Mouse (Mus musculus) testis, postnatal 10 days (tissue): ENCODE results near the gene Fam189b.
"Not testable (repeated sequence)": the region's sequence is repeated elsewhere in the genome, so short reads cannot be mapped to it uniquely, and the experiment has no call there.

Experiments
- DNase-seq: peaks from one replicate; pipeline ENCODE4 v3.0.0; 2021; ENCODE audit warnings: low spot score

The Fam189b gene

DNA sequence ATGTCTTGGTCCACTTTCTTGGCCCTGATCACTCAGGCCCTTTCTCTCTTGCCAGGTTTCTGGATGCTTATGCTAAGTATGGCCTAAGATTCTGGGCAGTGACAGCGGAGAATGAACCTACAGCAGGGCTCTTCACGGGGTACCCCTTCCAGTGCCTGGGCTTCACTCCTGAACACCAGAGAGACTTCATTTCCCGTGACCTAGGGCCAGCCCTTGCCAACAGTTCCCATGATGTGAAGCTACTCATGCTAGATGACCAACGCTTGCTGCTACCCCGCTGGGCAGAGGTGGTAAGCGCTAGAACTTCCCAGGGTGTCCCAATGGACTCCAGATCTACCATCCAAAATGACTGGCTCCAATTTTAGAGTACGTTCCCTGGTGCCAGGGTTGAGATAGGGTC is 23.1 kb downstream of the Fam189b start:
- DNase-seq, result no peak

DNA sequence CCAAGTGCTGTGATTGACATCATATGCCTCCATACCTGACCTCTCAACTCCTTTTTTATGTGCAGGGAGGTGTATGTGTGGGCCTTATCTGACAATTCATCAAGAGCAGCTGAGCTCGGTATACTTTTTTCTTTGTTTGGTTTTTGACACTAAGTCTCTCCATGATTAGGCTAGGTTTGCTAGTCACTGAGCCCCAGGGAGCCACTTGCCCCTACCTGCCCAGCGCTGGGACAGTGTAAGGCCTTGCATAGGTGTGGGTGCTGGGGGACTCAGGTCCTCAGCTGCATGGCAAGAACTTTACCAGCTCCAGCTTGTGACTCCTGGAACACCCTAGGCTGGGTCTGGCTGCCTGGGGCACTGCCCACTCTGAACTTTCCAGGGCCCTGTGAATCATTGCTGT is 23.8 kb downstream of the Fam189b start:
- DNase-seq, result no peak

DNA sequence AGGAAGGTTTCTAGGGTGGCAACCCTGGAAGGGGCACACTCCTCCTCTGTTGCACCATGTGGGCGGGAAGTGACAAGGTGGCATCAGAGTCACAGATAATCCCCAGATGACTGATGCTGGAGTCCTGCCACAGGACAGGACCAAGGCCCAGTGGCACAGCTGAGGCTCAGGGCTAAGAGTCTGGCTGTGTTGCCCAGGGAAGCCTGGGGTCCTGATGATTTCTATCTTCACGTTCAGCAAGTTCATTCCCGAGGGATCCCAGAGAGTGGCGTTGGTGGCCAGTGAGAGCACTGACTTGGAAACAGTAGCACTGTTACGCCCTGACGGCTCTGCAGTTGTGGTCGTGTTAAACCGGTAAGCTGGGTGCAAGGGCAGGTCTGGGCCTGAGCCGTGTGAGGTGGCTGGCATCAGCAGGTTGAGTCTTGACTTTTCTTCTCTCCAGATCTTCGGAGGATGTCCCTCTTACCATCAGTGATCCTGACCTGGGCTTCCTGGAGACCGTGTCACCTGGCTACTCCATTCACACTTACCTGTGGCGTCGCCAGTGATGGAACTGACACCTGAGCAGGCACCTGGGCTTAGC is 25.2 kb downstream of the Fam189b start:
- no peak for DNase-seq

DNA sequence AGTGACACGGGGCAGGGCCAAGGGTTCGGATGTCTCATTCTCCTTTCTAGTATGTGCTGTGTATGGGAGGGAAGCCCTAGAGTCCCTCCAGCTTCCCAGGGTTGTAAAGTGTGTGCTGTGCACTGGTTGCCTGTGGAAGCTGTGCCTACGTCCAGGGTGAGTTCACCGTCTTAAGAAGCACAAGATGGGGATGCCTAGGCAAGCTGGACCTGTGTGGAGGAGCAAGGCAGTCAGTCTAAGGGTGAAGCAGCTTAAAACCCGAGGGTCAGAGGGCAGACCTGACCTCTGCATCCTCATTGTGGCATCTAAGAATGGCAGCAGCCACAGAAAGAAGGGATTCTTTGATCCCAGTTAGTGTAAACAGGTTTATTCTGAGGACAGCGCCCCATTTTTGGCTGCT is 25.8 kb downstream of the Fam189b start:
- DNase-seq, result no peak

DNA sequence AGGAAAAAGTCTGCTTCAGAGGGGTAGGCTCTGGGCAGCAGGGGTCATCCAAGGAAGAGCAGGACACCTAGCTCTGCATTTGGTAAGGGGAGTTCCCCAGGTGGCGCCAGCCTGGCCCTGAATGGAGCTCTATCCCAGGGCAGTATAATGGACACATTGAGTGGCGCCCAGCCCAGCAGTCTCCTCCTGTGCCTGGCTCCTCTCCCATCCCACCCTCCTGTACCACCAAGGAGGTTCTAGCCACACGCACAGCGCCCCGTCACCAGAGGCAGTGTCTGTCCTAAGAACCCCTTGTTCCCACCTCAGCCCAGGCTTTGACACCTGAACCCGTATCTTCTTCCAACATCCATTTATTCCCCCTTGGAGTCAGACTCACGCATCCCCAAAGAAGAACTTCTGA is 26.8 kb downstream of the Fam189b start:
- DNase-seq, result peak; percentile 42

DNA sequence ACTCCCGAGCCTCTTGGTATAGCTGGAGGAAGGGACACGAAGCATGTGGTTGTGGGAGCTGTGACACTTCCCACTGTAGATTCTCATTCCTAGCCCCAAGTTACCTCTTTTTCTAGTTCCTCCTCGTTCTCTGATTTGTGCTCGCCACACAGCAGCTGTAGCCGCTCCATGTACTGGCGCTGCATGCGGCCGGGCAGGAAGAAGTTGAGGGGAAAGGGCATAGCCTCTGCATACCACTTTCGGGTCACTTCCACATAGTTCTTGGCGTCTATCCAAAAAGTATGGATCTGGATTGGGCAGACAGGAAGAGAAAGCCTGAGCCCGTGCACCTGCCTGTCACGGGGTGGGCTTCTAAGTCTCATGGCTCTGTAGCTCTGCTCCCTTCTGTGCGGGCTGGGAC is 27.2 kb downstream of the Fam189b start:
- no peak for DNase-seq

DNA sequence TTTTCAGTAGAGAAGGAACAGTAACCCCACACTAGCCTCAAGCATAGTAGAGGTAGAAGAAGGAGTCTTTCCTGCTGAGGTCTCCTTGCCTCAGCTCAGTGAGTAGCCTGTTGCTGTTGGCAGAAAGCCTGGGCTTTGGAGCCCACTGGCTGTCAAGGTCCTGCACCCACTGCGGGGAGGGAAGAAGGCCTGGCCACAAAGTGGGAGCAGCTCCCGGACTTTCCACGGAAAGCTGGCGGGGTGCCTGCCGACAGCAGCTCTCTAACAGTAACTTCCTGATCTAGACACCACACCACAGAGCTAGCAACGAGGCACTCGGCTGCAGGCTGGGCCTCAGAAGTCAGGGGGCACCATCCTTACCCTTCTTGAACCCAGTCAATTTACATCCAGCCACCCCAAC is 27.8 kb downstream of the Fam189b start:
- no peak for DNase-seq

DNA sequence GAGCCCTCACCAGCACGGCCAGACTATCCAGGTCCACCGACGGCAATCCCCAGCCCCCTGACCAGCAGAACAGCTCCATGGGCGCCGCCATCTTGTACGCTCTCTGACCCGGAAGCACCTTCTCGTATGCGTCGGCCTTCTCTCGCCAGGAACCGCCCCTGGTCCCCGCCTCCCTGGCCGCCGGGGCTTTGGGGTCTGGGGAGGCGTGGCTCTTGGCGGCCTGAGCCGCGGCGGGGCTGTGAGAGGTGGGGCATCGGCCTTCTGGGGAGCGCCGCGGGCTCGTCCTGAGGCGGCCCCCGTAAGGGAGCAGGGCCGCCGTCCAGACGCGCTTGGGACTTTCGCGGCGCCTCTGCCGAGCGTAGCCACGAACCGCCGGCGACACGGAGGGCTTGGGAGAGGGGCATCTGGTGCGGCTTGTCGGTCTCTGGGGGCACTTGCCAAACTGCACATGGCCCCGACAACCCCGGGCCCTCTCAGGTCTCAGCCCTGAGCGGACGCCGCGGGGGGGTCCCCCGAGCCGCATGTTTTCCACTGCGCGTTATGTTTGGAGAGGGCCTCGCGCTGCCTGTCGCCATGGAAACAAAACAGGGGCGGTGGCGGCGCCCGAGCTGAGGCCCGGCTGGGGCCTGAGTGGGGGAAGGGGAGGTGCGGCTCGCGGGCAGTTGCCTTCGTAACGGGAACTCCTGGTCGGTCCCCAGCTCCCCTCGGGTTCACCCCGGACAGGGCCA is 31.0 kb downstream of the Fam189b start:
- DNase-seq, result peak; percentile 95

DNA sequence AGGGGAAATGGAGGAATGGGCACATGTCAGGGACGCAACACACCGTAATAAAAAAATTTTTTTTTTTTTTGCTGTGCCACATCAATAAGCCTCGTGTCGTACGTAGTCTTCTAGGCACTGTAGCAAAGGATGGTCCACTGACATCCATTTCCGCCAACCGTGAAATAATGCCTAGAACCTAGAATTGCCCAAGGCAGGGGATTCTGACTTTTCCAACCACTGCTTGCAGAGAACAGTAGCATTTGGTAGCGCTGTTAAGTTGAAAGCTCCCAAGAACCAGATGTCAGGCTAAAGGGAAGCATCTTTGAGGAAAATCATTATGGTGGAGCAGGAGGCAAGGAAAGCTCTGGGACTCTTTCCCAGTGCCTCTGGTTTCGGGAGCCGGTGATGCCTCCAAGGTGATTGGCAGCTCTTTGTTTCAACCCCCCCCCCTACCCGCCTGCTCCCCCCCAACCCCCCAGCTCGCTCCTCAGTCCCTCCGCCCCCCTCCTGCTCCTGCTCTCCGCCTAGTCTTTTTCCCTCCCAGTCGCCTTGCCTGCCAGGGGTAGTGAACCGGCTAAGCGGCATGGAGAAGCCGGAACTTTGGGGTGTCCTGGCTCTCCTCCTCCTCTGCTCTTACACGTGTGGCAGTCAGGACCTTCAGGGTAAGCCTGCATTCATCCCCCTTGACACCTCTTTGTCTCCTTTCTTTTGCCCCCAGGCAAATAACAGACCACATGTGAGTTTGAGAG is 31.9 kb downstream of the Fam189b start, which contains the start of gene Thbs3:
Thbs3 (plus strand) TSS at position 500 of the 731 bp plus-strand sequence.
- peak; percentile 66 for DNase-seq

DNA sequence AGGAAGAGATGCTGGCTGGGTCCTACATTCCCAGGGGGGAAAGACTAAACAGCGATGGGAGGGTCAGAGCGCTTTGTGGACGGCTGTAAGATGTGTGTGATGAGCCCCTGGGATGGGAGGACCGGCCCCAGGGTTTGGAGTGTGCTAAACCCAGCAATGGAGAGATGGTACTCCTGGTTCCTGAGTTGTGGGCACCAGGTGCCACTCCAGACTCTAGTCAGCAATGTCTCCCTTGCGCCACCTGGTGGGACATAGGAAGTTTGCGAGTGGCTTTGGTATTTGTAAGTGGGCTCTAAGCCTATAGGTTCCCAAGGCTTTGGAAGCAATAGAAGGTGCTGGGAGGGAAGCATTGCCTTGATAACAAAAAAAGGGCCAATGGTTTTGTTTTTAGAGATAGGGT is 32.9 kb downstream of the Fam189b start:
- DNase-seq, result peak; percentile 88

DNA sequence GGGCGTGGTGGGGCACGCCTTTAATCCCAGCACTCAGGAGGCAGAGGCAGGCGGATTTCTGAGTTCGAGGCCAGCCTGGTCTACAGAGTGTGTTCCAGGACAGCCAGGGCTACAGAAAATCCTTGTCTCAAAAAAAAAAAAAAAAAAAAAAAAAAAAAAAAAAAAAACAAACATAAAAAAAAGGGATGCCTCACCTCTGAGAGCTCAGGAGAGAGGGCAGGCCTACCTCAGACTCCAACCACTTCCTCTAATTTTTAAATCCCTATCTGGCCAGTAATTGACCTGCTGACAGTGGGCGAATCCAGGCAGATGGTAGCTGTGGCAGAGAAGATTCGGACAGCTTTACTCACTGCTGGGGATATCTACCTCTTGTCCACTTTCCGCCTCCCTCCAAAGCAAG is 33.5 kb downstream of the Fam189b start:
- DNase-seq, result not testable (repeated sequence)

DNA sequence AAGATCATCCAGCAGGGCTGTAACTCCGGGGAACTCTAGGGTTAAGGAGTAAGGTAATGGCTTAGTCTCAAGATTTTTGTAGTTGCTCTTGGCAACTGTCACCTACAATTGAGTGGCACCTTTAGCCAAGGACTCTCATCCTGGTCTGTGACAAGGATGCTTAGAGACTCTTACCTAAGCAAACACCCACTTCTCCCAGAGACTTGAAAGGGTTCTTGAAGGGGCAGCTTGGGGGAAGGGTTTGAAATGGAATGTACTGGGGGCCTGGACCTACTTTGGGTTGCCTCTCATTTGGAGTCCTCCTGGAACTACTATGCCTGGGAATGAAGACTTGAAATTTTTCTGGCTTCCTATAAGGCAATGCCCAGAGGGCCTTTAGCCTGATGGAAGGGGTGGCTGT is 35.3 kb downstream of the Fam189b start:
- DNase-seq, result no peak

DNA sequence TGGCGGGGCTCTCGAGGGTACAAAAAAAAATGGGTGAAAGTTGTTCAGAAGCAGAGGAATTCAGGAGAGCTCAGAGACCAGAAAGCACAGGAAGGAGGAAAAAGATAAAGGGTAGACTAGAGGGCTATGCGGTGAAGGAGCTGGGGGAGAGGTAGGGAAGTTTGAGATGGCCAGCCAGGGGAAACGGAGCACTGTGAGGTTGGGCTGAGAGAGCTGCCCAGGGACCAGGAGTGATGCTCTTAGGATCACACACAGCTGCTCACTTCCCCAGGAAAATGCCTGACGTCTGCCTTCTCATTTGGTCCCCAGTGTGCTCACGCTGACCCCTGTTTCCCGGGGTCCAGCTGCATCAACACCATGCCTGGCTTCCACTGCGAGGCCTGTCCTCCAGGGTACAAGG is 36.6 kb downstream of the Fam189b start:
- DNase-seq, result no peak

DNA sequence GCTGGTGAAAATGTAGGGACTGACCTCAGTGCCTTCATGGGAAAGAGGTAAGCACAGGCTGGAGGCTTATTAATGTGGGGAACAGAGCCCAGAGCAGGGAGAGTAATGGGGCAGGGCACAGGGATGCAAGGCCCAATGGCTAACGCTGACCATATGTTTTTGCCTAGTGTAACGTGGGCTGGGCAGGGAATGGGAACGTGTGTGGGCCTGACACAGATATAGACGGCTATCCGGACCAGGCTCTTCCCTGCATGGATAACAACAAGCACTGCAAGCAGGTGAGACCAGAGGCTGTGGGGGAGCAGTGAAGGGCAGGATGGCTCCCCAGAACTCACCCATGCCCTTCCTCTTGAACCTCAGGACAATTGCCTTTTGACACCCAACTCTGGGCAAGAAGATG is 38.2 kb downstream of the Fam189b start:
- no peak for DNase-seq

DNA sequence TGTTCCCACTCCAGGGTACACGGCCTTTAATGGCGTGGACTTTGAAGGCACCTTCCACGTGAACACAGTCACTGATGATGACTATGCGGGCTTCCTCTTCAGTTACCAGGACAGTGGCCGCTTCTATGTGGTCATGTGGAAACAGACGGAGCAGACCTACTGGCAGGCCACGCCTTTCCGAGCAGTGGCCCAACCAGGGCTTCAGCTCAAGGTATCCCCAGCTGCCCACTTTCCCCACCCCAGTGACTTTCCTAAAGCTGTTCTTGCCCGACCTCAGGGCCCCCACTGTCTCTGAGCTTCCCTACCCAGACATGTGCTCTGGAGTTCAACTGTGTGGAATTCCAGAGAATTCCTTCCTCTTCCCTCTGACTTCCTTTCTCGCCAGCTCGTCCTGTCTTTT is 41.9 kb downstream of the Fam189b start:
- no peak for DNase-seq

DNA sequence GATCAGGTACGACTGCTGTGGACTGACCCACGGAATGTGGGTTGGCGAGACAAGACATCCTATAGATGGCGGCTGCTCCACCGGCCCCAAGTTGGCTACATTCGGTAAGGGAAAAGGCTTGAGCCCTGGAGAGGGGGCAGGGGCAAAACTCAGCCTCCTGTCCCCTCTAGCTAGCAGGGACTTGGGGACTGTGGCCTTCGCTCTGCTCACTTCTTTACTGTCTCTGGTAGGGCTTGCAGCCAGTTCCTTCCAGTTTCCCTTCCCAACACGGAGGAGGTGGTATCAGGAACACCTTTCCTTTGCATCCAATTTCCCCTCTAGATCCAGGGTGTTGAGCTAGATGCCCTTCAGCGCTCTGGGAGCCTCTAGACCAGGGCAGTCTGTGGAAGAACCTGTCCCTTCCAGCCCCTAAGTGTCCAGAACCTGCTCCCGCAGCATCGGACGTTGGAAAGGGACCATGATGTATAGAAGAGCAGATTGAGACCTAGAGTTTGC is 42.4 kb downstream of the Fam189b start:
- no peak for DNase-seq

DNA sequence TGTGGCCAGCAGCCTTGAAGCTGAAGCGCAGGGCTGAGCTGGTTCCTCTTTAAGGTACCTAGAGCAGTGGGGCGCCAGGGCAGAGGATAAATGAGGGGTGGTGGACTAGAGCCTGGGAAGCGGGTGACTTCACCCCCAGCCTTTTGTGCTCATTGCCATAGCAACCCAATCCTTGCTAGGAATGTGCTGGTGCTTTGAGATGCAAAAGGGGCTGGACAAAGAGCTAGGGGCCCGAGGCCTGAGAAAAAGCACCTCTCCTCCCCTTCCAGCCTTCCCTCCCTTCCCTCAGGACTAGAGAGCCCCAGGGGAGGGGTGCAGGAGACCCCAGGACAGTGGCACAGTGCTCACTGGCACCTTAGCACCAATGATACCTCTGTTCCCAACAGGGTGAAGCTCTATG is 43.0 kb downstream of the Fam189b start:
- DNase-seq, result no peak

DNA sequence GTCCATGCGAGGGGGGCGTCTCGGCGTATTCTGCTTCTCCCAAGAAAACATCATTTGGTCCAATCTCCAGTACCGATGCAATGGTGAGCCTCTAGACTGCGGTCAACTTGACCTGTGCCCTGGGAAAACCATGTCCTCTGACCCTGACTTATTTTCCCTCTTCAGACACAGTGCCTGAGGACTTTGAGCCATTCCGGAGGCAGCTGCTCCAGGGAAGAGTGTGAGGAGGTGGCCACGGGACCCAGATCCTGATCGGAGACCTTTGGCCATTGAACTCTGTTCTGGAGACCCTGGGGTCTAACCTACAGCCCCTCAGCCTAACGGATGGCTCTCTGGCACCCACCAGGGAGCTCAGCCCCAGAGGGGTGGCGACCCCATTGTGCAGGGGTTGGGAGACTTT is 43.4 kb downstream of the Fam189b start:
- no peak for DNase-seq

DNA sequence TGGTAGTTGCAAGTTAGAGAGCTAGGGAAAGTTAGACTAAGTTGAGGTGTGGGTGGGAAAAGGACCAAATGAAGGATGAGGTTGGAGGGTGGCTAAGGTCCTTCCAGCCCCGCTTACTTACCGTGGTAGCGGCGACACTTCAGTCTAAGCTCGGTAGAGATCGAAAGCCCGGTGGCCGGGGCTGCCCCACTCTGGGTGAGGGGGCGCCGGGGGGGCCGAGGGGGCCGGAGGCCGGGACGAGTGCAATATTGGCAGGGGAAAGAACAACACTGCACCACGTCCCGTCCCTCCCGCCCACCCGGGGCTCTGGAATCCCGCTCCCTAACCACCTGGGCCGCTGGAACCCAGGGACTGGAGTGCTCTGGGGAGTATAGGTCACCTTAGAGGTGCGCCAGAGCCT is 44.0 kb downstream of the Fam189b start, which contains the start of gene Mtx1:
Mtx1 (minus strand) TSS at position 189 of the 400 bp plus-strand sequence.
- DNase-seq, result no peak

DNA sequence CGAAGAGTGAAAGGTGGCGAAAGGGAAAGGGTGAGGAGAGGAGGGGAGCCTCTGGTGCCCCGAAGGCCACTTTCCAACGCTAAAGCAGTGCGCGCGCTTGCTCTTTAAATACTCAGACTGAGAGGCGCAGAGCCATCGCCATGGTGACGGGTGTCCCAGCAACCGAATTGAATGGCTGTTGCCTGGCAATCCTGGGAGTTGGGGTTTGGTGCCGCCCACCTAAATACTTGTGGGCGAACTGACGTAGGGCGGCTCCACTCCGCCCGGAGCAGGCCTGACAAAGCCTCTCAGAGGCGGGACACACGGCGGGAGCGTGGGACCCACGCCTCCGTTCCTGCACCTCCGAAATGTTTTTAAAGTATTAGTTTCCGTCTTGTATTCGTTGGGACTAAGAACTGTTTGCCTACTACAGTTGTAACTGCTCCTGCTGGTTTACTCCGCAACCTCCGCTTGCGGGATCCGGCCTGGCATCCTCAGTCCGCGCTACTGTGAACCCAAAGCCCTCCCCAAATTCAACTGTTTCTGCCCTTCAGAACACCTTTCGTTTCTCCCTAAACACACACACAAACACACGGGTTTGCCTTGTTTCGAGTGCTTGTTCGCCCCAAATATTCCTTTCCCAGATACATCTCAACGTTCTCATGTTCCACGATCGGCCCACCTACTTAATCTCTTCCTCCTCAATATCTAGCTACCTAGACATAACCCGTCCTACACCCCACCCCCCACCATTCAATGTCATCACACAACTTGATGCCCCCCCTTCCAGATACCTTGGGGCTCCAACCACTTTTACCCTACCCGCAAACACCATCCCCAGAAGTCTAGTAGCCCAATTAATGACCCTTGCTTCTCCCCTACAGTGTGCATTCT is 44.6 kb downstream of the Fam189b start:
- DNase-seq, result peak; percentile 88

DNA sequence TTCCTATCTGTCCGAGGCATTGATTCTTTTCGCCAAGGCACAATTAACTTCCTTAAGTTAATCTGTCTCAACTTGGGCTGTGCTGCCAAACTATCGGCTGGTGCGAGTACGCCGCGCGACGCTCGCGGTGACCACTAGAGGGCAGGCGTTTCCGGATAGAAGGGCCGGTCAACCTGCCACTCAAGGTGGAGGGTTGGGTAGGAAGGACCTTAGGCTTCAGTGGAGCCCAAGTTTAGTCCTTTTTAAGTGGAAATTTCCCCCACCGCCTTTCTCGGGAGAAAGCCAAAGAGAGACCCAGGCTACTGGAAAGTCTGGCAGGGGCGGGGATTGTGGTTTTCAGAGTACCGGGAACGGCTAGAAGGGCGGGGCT is 45.2 kb downstream of the Fam189b start:
- DNase-seq, result peak; percentile 93

DNA sequence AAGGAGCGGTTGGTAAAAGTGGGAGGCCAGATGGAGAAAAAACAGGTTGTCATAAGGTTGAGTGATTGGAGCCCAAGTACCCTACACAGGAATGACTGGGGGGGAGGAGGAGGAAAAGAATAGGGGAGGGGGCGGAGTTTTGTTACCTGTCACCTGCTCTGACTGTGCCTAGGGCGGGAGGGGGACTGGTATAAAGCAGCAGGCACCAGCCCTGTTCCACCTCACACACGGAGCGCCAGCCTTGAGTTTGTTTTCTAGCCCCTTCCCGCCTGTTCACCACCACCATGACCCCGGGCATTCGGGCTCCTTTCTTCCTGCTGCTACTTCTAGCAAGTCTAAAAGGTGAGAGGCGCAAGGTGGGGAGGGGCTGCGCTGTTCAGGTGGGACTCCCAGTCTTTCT is 45.9 kb downstream of the Fam189b start, which contains the start of gene Muc1:
Muc1 (plus strand) TSS at position 222 of the 400 bp plus-strand sequence.
- DNase-seq, result no peak
